Mouse (Mus musculus): ENCODE results near the gene Pibf1.
A peak's percentile ranks its signal among the peaks of the same experiment; 100 is the strongest.

The Pibf1 gene

GRCm38 (mm10) chr14:99099267-99099966 is at the start of gene Pibf1, which contains the start of gene Dis3:
TSS of gene Pibf1 (plus strand) at chr14:99099424.
TSS of gene Dis3 (minus strand) at chr14:99099770.
- ATAC-seq (ENCODE audit: low TSS enrichment): peak; percentile 99

- ATAC-seq (ENCODE audit: low TSS enrichment): peak; percentile 94
Observed at GRCm38 (mm10) chr14:99058959-99059586, 40.2 kb upstream of the Pibf1 start.

- peak; percentile 89 for ATAC-seq (ENCODE audit: low TSS enrichment)
Observed at GRCm38 (mm10) chr14:99060616-99061015, 38.6 kb upstream of the Pibf1 start.

GRCm38 (mm10) chr14:99063091-99063490 is 36.1 kb upstream of the Pibf1 start:
- no peak for ATAC-seq (ENCODE audit: low TSS enrichment)

GRCm38 (mm10) chr14:99071146-99071545 is 28.1 kb upstream of the Pibf1 start:
- ATAC-seq (ENCODE audit: low TSS enrichment): no peak

GRCm38 (mm10) chr14:99088947-99089346 is 10.3 kb upstream of the Pibf1 start:
- ATAC-seq (ENCODE audit: low TSS enrichment): no peak

- peak; percentile 41 for ATAC-seq (ENCODE audit: low TSS enrichment)
Observed at GRCm38 (mm10) chr14:99099967-99100587, 853 bp downstream of the Pibf1 start.

- ATAC-seq (ENCODE audit: low TSS enrichment): no peak
Observed at GRCm38 (mm10) chr14:99103050-99103449, 3.8 kb downstream of the Pibf1 start.

GRCm38 (mm10) chr14:99104542-99105123 is 5.4 kb downstream of the Pibf1 start:
- no peak for ATAC-seq (ENCODE audit: low TSS enrichment)

- no peak for ATAC-seq (ENCODE audit: low TSS enrichment)
Observed at GRCm38 (mm10) chr14:99106671-99107070, 7.4 kb downstream of the Pibf1 start.

- ATAC-seq (ENCODE audit: low TSS enrichment): no peak
Observed at GRCm38 (mm10) chr14:99107631-99108187, 8.5 kb downstream of the Pibf1 start.

- no peak for ATAC-seq (ENCODE audit: low TSS enrichment)
Observed at GRCm38 (mm10) chr14:99108762-99109161, 9.5 kb downstream of the Pibf1 start.

GRCm38 (mm10) chr14:99117576-99117975 is 18.4 kb downstream of the Pibf1 start:
- no peak for ATAC-seq (ENCODE audit: low TSS enrichment)

GRCm38 (mm10) chr14:99121584-99122339 is 22.5 kb downstream of the Pibf1 start:
- ATAC-seq (ENCODE audit: low TSS enrichment): no peak

- ATAC-seq (ENCODE audit: low TSS enrichment): no peak
Observed at GRCm38 (mm10) chr14:99124076-99124475, 24.9 kb downstream of the Pibf1 start.

- ATAC-seq (ENCODE audit: low TSS enrichment): no peak
Observed at GRCm38 (mm10) chr14:99126713-99127112, 27.5 kb downstream of the Pibf1 start.

GRCm38 (mm10) chr14:99127509-99127908 is 28.3 kb downstream of the Pibf1 start:
- ATAC-seq (ENCODE audit: low TSS enrichment): no peak

- ATAC-seq (ENCODE audit: low TSS enrichment): no peak
Observed at GRCm38 (mm10) chr14:99129050-99129449, 29.8 kb downstream of the Pibf1 start.

- ATAC-seq (ENCODE audit: low TSS enrichment): no peak
Observed at GRCm38 (mm10) chr14:99134048-99134447, 34.8 kb downstream of the Pibf1 start.

GRCm38 (mm10) chr14:99135761-99136160 is 36.5 kb downstream of the Pibf1 start:
- no peak for ATAC-seq (ENCODE audit: low TSS enrichment)

- no peak for ATAC-seq (ENCODE audit: low TSS enrichment)
Observed at GRCm38 (mm10) chr14:99136297-99136696, 37.1 kb downstream of the Pibf1 start.
